Mouse (Mus musculus) T-helper 17 cell (primary cell): ENCODE data around the gene Adamtsl2.

Experiments
- in situ Hi-C, 2 experiments: fragments of 300-600 bp; cut with MboI, MseI; formaldehyde crosslinking; loops; 1 replicate in 1 of 2; 2 replicates in 1 of 2; pipeline ENCODE4 v1.15.1; 2025; ENCODE audit warnings: high pct_unique_total_duplicates in 2 of 2

Adamtsl2 gene

DNA sequence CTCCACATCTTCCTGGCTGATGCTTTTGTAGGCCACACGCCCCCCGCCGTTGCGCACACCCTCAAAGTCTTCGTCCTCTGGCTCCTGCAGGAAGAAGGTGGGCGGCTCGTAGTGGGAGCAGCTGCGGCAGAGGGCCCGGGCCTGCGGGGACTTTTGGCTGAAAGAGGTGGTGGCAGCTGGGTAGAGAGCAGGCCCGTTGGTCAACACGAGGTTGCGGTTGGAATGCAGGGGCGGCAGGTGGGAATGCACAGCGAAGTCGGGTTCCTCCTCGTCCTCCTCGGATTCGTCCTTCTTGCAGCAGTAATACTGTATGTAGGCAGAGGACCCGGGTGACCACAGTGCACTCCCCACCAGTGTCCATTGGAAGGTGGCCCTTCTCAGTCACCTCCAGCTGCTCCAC, 33.4 kb downstream of the Adamtsl2 start:
- in situ Hi-C loops, result no loop called here

- in situ Hi-C loops, result no loop called here
Observed at GRCm38 (mm10) chr2:27114169-27114568, 35.0 kb downstream of the Adamtsl2 start.

DNA sequence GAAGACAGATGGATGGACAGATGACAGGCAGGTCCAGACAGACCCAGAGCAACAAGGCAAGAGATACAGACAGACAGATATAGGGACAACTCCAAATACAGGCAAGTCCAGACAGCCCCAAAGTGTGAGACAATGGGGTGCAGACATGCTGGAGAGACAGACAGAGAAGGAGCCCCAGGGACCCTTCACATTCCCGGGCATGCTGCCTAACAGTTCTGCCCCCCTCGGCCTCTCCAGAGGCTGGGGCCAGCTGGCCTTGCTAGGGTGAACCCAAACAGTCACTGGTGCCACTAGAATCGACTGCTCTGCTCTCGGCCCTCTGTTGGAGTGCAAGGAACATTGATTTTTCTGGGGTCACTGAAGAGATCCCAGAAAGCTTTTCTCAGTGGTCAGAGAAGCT, 39.3 kb downstream of the Adamtsl2 start:
- in situ Hi-C loops, result no loop called here

DNA sequence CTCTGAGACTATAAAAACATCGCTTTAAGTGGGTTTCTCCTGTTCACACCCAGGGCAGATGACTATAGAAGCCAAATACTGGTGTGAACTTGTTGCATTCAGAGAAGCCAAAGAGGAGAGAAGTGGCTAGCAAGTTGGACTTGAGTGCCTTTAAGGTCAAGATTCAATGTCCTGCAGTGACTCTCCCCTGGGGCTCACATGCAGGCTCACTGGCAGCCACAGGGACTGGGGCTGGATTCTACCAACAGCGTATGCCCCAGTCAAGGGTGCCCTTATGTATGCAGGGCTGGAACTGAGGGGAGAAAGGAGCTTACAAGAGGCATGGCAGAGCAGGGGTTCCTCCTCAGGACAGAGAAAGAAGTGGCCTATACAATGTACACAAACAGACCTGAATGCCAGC, 40.6 kb downstream of the Adamtsl2 start:
- in situ Hi-C loops, result loop anchor here in 1 of 2 experiments (5.0 kb wide), 1 partner anchor 113 kb away; no protein-coding TSS in a partner anchor

- in situ Hi-C loops, result loop anchor here in 1 of 2 experiments (5.0 kb wide), 1 partner anchor 112 kb away; no protein-coding TSS in a partner anchor
Observed at GRCm38 (mm10) chr2:27120241-27120641, 41.1 kb downstream of the Adamtsl2 start.

DNA sequence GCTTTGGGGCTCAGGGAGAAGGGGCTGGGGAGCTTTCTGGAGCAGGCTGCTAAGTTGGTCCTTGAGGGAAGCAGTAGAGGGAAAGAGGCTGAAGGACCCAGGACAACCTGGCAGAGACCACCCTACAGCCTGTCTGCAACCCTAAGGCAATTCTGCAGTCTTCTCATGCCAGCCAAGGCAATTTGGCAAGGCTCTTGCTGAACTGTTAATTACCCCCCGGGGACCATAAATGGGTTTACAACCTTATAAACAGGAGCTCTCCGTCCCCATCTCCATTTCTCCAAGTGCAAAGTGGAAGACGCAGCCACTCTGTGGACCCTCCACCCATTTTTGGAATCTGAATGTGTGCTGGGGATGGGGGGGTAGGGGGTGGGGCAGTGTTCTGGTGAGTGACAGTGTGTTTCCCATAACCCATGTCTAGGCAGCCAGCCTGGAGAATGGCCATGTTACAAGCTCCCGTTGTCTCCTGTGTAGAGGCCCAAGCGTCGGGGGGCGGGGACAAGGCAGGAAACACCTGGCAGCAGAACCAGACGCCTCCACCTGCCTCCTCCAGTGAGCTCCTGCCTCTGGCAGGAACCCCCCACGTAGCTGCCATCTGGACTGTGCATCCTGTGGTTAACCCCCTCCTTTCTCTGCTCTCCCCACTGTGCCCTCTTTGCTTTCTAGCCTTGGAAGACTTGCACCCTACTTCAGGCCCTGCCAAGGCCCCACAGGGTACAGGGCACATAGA, 42.6 kb downstream of the Adamtsl2 start:
- in situ Hi-C loops, result loop anchor here in 1 of 2 experiments (5.0 kb wide), 1 partner anchor 111 kb away; no protein-coding TSS in a partner anchor

DNA sequence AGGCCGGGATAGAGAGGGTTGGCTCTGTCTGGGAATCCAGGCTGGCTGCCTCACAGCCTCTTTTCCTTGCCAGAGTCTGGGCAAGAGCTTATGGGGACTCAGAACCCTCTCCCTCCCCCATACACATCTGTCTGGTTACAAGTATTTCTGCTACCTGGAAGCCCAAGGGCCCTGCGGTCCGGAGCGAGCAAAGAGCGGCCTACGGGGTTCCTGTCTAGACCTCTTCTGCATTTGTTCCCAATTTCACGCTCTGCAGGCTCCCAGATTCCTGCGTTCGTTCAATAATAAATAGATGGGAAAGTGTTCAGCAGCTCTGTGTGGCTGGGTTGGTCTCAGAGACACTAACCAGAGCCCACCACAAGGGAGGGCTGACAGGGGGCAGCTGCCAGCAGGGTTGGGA, 43.4 kb downstream of the Adamtsl2 start:
- in situ Hi-C loops, result loop anchor here in 1 of 2 experiments (5.0 kb wide), 1 partner anchor 110 kb away; no protein-coding TSS in a partner anchor

GRCm38 (mm10) chr2:27123121-27123520, 43.9 kb downstream of the Adamtsl2 start:
- in situ Hi-C loops, result loop anchor here in 1 of 2 experiments (5.0 kb wide), 1 partner anchor 109 kb away; no protein-coding TSS in a partner anchor

GRCm38 (mm10) chr2:27125979-27126378, 46.8 kb downstream of the Adamtsl2 start:
- in situ Hi-C loops, result no loop called here

- in situ Hi-C loops, result no loop called here
Observed at GRCm38 (mm10) chr2:27126496-27126895, 47.3 kb downstream of the Adamtsl2 start.

- in situ Hi-C loops, result no loop called here
Observed at GRCm38 (mm10) chr2:27128990-27129389, 49.8 kb downstream of the Adamtsl2 start.

DNA sequence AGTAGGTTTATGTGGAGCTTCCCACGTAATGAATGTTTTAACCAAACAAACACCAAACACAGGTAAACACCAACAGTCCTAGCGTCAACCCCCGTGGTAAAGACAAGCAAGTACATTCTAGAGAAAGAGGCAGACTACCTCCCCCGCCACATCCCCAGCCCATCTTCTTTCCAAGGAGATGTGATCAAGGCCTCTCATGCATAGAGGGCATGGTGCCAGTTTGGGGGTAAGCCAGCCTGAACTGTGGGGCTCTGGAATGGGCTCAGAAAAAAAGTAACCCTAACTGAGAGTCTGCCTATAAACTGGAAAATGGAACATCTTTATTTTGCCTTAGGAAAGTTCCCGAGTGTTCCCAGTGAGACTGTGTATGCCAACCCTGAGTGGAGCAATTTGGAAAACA, 56.8 kb downstream of the Adamtsl2 start:
- in situ Hi-C loops, result no loop called here

DNA sequence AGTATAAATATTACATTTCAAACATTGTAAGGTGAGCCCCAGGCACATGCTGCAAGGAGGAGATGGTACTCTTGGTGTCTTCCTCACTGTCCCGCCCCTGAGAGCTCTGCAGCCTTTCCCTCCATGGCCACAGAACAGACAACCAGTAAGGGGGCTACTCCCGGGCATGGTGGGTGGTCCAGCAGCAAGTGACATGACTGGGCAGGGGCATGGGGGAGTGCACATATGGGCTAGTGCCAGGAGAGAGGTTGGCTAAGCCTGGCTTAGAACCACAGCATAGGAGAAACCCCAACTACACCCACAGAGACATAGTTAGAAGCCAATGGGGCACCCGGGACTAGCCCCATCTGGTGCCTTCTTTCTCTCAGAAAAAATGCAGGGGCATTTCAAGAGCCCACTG, 57.2 kb downstream of the Adamtsl2 start:
- in situ Hi-C loops, result no loop called here

GRCm38 (mm10) chr2:27136789-27137188, 57.6 kb downstream of the Adamtsl2 start:
- in situ Hi-C loops, result no loop called here

GRCm38 (mm10) chr2:27138356-27138755, 59.2 kb downstream of the Adamtsl2 start:
- in situ Hi-C loops, result no loop called here

GRCm38 (mm10) chr2:27141950-27142693, 62.9 kb downstream of the Adamtsl2 start, which contains the start of gene Fam163b:
Gene Fam163b (minus strand): TSS chr2:27142491.
- in situ Hi-C loops, result no loop called here

DNA sequence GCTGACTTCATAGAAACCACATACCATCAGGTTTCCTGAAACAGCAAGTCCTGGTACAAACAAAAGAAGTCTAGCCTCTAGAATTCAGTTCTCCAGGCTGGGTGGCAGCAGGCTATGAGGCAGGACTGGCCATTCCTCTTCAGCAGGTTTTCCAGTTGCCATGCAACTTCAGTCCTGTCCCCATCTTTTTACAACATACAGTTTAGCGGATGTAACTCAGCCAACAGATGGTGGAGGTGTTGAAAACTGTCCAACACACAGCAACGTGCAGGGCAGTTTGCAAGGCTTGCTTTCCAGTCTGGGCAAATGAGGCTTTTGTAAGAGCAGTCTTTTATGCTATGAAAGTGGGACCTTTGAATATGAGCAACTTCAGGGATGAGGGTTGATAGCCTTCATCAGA, 65.8 kb downstream of the Adamtsl2 start:
- in situ Hi-C loops, result no loop called here

GRCm38 (mm10) chr2:27146840-27147239, 67.7 kb downstream of the Adamtsl2 start:
- in situ Hi-C loops, result no loop called here

GRCm38 (mm10) chr2:27149457-27149856, 70.3 kb downstream of the Adamtsl2 start:
- in situ Hi-C loops, result no loop called here

DNA sequence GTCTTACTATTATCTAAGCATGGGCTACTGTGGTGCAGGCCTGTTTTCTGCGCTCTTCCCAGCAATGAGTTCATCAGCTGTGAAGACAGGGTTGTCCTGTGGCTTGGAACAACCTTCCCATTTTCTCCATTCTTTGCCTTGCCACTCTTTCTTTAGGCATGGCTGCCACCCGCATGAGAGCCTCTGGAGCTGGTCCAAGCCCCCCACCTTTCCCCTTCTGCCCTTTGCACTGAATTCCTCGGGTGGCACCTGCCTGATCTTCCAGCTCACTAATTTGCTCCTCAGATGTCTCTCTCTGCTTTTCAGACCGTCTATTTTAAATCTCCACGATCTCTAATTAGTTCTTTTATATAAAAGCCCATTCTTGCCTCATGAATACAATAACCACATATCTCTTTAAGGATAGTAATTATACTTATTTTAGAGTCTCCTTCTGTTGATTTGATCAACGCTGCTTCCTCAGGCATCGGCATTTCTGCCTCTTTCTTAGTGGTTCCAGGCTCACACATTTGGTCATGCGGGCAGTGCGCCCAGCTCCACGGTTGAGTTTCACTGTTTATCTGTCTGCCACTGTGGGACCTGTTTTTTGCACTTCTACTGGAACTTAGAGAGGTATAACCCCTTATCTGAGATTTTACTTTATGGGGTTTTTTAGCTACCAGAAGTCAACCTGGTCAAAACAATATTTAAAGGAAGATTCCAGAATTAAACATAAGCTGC, 75.4 kb downstream of the Adamtsl2 start:
- in situ Hi-C loops, result no loop called here

DNA sequence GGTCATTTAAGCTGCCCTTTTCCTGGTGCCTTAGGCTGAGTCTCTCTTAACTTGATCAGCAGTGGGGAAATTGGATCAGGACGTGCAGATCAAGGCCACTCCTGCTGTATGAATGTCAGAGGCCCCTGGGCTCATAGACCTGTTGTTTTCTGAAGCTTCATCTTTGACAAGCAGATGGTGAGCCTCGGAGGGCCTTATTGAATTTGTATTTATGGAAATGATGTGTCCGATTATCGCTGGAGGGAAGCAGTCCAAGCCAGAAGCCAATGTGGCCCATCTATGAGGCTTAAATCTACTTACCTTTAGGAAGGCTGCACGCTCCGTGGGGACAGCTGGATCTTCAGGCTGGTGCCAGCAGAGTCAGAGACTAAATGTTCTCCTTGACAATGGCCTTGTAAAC, 77.4 kb downstream of the Adamtsl2 start:
- in situ Hi-C loops, result no loop called here
